Mouse (Mus musculus) midbrain, embryonic 16.5 days (tissue): Measurements from ENCODE around the gene Glipr1l3. TPM values are rescaled to one million over a fixed set of nuclear protein-coding genes. Genes with fewer than 3 reads are reported as not detected.
"Not testable (repeated sequence)": the region's sequence is repeated elsewhere in the genome, so short reads cannot be mapped to it uniquely, and the experiment has no call there.

Experiments
- ATAC-seq: fragments of 200-750 bp; cut with Nextera tagmentation; 2 replicates; pipeline ENCODE4 v1.8.0; 2017; ENCODE audit warnings: moderate TSS enrichment
- H3K27ac ChIP-seq: fragments of 300-500 bp; sonication (generic); 2 replicates; pipeline ENCODE4 v1.5.1; 2014; ENCODE audit warnings: mild to moderate bottlenecking, low read length, mixed read lengths
- H3K27me3 ChIP-seq: fragments of 300-500 bp; sonication (generic); 2 replicates; pipeline ENCODE4 v1.6.1; 2014; ENCODE audit warnings: low read depth, low read length, mixed read lengths; ENCODE audit not compliant: control insufficient read depth, insufficient read depth
- H3K36me3 ChIP-seq: fragments of 300-500 bp; sonication (generic); 2 replicates; pipeline ENCODE4 v1.6.1; 2014; ENCODE audit warnings: mild to moderate bottlenecking, low read length, moderate library complexity, mixed read lengths; ENCODE audit not compliant: control insufficient read depth, insufficient read depth
- H3K4me1 ChIP-seq: fragments of 300-500 bp; sonication (generic); 2 replicates; pipeline ENCODE4 v1.6.1; 2014; ENCODE audit warnings: mild to moderate bottlenecking, low read length, mixed read lengths; ENCODE audit not compliant: control insufficient read depth, insufficient read depth
- H3K4me2 ChIP-seq: fragments of 300-500 bp; sonication (generic); 2 replicates; pipeline ENCODE4 v1.6.1; 2014; ENCODE audit warnings: mild to moderate bottlenecking, low read length, mixed read lengths
- H3K4me3 ChIP-seq: fragments of 300-500 bp; sonication (generic); 2 replicates; pipeline ENCODE4 v1.5.1; 2014; ENCODE audit warnings: low read depth, mild to moderate bottlenecking, low read length, moderate library complexity, mixed read lengths
- H3K9ac ChIP-seq: fragments of 300-500 bp; sonication (generic); 2 replicates; pipeline ENCODE4 v1.6.1; 2014; ENCODE audit warnings: low read depth, low read length, mixed read lengths
- H3K9me3 ChIP-seq: fragments of 300-500 bp; sonication (generic); replicated peaks from 2 replicates; pipeline ENCODE4 v1.6.1; 2014; ENCODE audit warnings: mild to moderate bottlenecking, low read length, mixed read lengths; ENCODE audit not compliant: control insufficient read depth, poor library complexity, severe bottlenecking
- WGBS: fragments of 180-500 bp; shearing (Covaris S2); extraction: QIAGEN DNeasy Blood & Tissue Kit; methylation state at CpG from one replicate; pipeline ENCODE4 v1.1.7; 2014; 5-methylcytosine and 5-hydroxymethylcytosine counted together
- polyA plus RNA-seq: library from polyadenylated mRNA; unstranded; fragments of >200 nt; fragmentation: Nextera tagmentation; extraction: Ambion mirVana; gene quantifications from 2 replicates; pipeline ENCODE4 v1.2.1, GENCODE M21; 2015

The Glipr1l3 gene
- 0.56 and 0.63 TPM in 2 replicates for polyA plus RNA-seq

- 8% methylated on average over 15 of the region's 15 CpGs for WGBS
- ATAC-seq: peak; percentile 97
- not testable (repeated sequence) for H3K9me3 ChIP-seq
These were observed at the start of gene Glipr1l3 for GRCm38 (mm10) chr10:112159882-112160560. Glipr1l3 (minus strand) TSS chr10:112160327.

GRCm38 (mm10) chr10:112203463-112203862 is 43.3 kb upstream of the Glipr1l3 start:
- no peaks in the 10 kb centered on the region for H3K9me3 ChIP-seq
- no peak overlapping the region for H3K27ac ChIP-seq
- no peak overlapping the region for H3K4me2 ChIP-seq
- H3K4me1 ChIP-seq: no peaks in the 10 kb centered on the region
- H3K27me3 ChIP-seq: no peaks in the 10 kb centered on the region
- peak; percentile 92 for ATAC-seq
- WGBS: 20% methylated on average over 2 of the region's 2 CpGs
- H3K4me3 ChIP-seq: no peak overlapping the region
- no peaks in the 10 kb centered on the region for H3K36me3 ChIP-seq
- no peak overlapping the region for H3K9ac ChIP-seq

More at GRCm38 (mm10) chr10:112159882-112160560, at the start of gene Glipr1l3:
- Histone ChIP-seq H3K4me2 (peak within 1 kb of the TSS; percentile 47), H3K4me3 (peak within 1 kb of the TSS; percentile 13; the same call in 1 of the 2 replicates), H3K27ac (peak within 1 kb of the TSS; percentile 65)
- H3K36me3 ChIP-seq, H3K4me1 ChIP-seq, H3K9ac ChIP-seq, H3K27me3 ChIP-seq: not testable (repeated sequence)

DNA sequence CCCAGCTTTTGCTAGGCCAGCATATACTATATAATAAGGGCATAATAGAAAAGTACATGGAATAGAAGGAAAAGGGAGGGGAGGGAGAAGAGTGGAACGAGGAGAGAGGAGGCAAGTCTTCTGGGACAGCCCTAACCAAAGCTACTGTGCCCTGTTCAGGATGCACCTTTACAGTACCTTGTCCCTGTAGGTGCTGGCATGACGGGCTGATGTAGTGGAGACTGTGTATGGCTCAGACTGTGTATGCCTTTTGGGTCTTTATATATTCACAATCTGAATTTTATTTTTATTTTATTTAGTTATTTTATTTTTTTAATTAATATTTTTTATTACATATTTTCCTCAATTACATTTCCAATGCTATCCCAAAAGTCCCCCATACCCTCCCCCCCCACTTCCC is 33.8 kb upstream of the Glipr1l3 start:
- not testable (repeated sequence) for ATAC-seq, H3K27me3 ChIP-seq, H3K4me1 ChIP-seq, H3K27ac ChIP-seq, H3K9ac ChIP-seq, H3K9me3 ChIP-seq, H3K4me2 ChIP-seq, H3K4me3 ChIP-seq, H3K36me3 ChIP-seq
- 83% methylated on average over 2 of the region's 2 CpGs for WGBS

DNA sequence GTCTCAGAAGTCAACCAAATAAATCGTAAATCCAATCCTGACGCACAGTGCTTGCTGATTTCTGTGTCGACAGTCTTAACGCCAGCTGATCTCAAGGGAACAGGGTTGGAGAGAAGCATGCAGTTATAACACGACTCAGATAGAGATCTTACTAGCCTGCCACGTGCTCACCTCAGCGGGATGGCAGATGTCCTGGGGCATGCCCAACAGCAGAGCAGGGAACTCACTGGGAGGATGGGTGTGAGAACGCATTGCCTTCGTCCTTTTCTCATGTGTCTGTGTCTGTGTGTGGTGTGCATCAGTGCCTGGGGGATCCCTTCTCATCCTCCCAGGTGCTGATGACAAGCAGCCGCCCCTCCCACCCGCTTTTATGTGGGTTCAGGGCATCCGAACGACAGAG is 16.9 kb upstream of the Glipr1l3 start:
- H3K9me3 ChIP-seq, H3K27ac ChIP-seq, H3K4me1 ChIP-seq, H3K27me3 ChIP-seq, H3K36me3 ChIP-seq, H3K9ac ChIP-seq, H3K4me3 ChIP-seq: not testable (repeated sequence)
- WGBS: 25% methylated on average over 13 of the region's 13 CpGs
- peak overlapping the region; percentile 39 for H3K4me2 ChIP-seq
- peak; percentile 86 for ATAC-seq

GRCm38 (mm10) chr10:112163168-112163766 is 3.1 kb upstream of the Glipr1l3 start, which contains the start of gene Caps2:
Caps2 (plus strand) TSS chr10:112163621.
- Histone ChIP-seq H3K4me3 (no peak within 1 kb of the TSS), H3K27me3 (no peaks in the 10 kb centered on the region), H3K36me3 (no peaks in the 10 kb centered on the region), H3K4me2 (no peak within 1 kb of the TSS), H3K9me3 (no peaks in the 10 kb centered on the region), H3K9ac (no peak within 1 kb of the TSS), H3K27ac (no peak within 1 kb of the TSS), H3K4me1 (no peaks in the 10 kb centered on the region; the same call in 1 of the 2 replicates)
- 30% methylated on average over 4 of the region's 4 CpGs for WGBS
- ATAC-seq: peak; percentile 44; the same call in 1 of the 2 replicates

DNA sequence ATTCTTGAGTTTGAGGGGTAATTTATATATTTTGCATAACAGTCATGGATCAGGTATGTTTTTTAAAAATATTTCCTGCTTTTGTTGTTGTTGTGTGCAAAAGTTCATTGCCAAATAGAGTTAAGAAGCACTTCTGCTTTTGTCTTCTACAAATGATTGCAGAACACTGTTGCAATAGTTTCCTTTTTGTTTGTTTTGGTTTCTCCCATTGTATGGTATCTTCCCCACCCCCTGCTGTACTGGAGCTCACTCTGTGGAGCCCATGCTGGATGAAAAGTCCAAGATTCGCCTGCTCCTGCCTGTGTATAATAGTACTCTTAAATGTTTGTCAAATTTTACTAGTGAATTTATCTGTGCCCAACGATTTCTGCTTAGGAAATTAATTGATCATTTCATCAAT is 20.3 kb downstream of the Glipr1l3 start:
- WGBS: 55% methylated on average over 2 of the region's 2 CpGs

GRCm38 (mm10) chr10:112138871-112139430 is 21.2 kb downstream of the Glipr1l3 start:
- Histone ChIP-seq H3K27ac (no peak overlapping the region), H3K9me3 (no peaks in the 10 kb centered on the region), H3K4me2 (peak overlapping the region; percentile 49), H3K36me3 (no peaks in the 10 kb centered on the region), H3K4me3 (peak overlapping the region; percentile 35), H3K4me1 (peaks cover 2% of the 10 kb centered on the region; the same call in 1 of the 2 replicates), H3K27me3 (no peaks in the 10 kb centered on the region), H3K9ac (peak overlapping the region; percentile 54; the same call in 1 of the 2 replicates)
- ATAC-seq: peak; percentile 72
- WGBS: 28% methylated on average over 6 of the region's 6 CpGs

More for the DNA sequence above, 20.3 kb downstream of the Glipr1l3 start:
- no peaks in the 10 kb centered on the region for H3K27me3 ChIP-seq
- H3K27ac ChIP-seq: no peak overlapping the region
- no peaks in the 10 kb centered on the region for H3K9me3 ChIP-seq
- H3K9ac ChIP-seq: no peak overlapping the region
- H3K4me3 ChIP-seq: no peak overlapping the region
- H3K4me1 ChIP-seq: peaks cover 2% of the 10 kb centered on the region; the same call in 1 of the 2 replicates
- no peak overlapping the region for H3K4me2 ChIP-seq
- no peaks in the 10 kb centered on the region for H3K36me3 ChIP-seq
- no peak for ATAC-seq

GRCm38 (mm10) chr10:112138050-112138870 is 21.9 kb downstream of the Glipr1l3 start:
- Histone ChIP-seq H3K27me3 (no peaks in the 10 kb centered on the region), H3K4me1 (peaks cover 2% of the 10 kb centered on the region; the same call in 1 of the 2 replicates), H3K9ac (peak overlapping the region; percentile 54; the same call in 1 of the 2 replicates), H3K27ac (no peak overlapping the region), H3K4me3 (peak overlapping the region; percentile 35), H3K4me2 (peak overlapping the region; percentile 49), H3K9me3 (no peaks in the 10 kb centered on the region), H3K36me3 (no peaks in the 10 kb centered on the region)
- 18% methylated on average over 9 of the region's 9 CpGs for WGBS
- ATAC-seq: peak; percentile 95
